Mouse (Mus musculus) WW6 (cell line): Measurements from ENCODE around the gene Tmem260.

Experiments
- DNase-seq: peaks from one replicate; pipeline ENCODE4 v3.0.0-alpha.2; 2013; ENCODE audit warnings: low read depth, low spot score

Gene Tmem260

GRCm38 (mm10) chr14:48481591-48481990 is 35.7 kb downstream of the Tmem260 start:
- no peak for DNase-seq

GRCm38 (mm10) chr14:48482762-48483161 is 36.8 kb downstream of the Tmem260 start:
- no peak for DNase-seq

- peak; percentile 48 for DNase-seq
Observed at GRCm38 (mm10) chr14:48493896-48494295, 48.0 kb downstream of the Tmem260 start.

GRCm38 (mm10) chr14:48502573-48502972 is 56.6 kb downstream of the Tmem260 start:
- DNase-seq = no peak

- DNase-seq = no peak
Observed at GRCm38 (mm10) chr14:48503691-48504565, 58.0 kb downstream of the Tmem260 start.

- no peak for DNase-seq
Observed at GRCm38 (mm10) chr14:48504566-48504950, 58.6 kb downstream of the Tmem260 start.

- no peak for DNase-seq
Observed at GRCm38 (mm10) chr14:48505606-48506005, 59.7 kb downstream of the Tmem260 start.

- no peak for DNase-seq
Observed at GRCm38 (mm10) chr14:48507376-48507775, 61.5 kb downstream of the Tmem260 start.

- DNase-seq = no peak
Observed at GRCm38 (mm10) chr14:48509131-48509530, 63.2 kb downstream of the Tmem260 start.

- DNase-seq = no peak
Observed at GRCm38 (mm10) chr14:48513098-48513823, 67.3 kb downstream of the Tmem260 start.

GRCm38 (mm10) chr14:48513824-48514493 is 68.0 kb downstream of the Tmem260 start:
- no peak for DNase-seq

- DNase-seq = no peak
Observed at GRCm38 (mm10) chr14:48514620-48515019, 68.7 kb downstream of the Tmem260 start.

- no peak for DNase-seq
Observed at GRCm38 (mm10) chr14:48515538-48515937, 69.6 kb downstream of the Tmem260 start.

- no peak for DNase-seq
Observed at GRCm38 (mm10) chr14:48523361-48523760, 77.4 kb downstream of the Tmem260 start.

GRCm38 (mm10) chr14:48524135-48524534 is 78.2 kb downstream of the Tmem260 start:
- no peak for DNase-seq

- no peak for DNase-seq
Observed at GRCm38 (mm10) chr14:48525055-48525454, 79.1 kb downstream of the Tmem260 start.

GRCm38 (mm10) chr14:48530629-48531028 is 84.7 kb downstream of the Tmem260 start:
- DNase-seq = no peak

GRCm38 (mm10) chr14:48537795-48538766 is 92.2 kb downstream of the Tmem260 start:
- DNase-seq = no peak

GRCm38 (mm10) chr14:48545166-48545565 is 99.2 kb downstream of the Tmem260 start:
- no peak for DNase-seq

- DNase-seq = no peak
Observed at GRCm38 (mm10) chr14:48546009-48546408, 100.1 kb downstream of the Tmem260 start.

GRCm38 (mm10) chr14:48549703-48550102 is 103.8 kb downstream of the Tmem260 start:
- no peak for DNase-seq
